Mouse (Mus musculus) liver (tissue): ENCODE results near the gene Ddhd1.
"Not testable (repeated sequence)": the region's sequence is repeated elsewhere in the genome, so short reads cannot be mapped to it uniquely, and the experiment has no call there.

ENCODE experiments used
- DNase-seq: peaks from one replicate; pipeline ENCODE4 v3.0.0-alpha.2; 2020; ENCODE audit warnings: mixed read lengths

Ddhd1 gene

GRCm38 (mm10) chr14:45644202-45644601 is 13.7 kb downstream of the Ddhd1 start:
- no peak for DNase-seq

GRCm38 (mm10) chr14:45643461-45643860 is 14.5 kb downstream of the Ddhd1 start:
- DNase-seq = no peak

DNA sequence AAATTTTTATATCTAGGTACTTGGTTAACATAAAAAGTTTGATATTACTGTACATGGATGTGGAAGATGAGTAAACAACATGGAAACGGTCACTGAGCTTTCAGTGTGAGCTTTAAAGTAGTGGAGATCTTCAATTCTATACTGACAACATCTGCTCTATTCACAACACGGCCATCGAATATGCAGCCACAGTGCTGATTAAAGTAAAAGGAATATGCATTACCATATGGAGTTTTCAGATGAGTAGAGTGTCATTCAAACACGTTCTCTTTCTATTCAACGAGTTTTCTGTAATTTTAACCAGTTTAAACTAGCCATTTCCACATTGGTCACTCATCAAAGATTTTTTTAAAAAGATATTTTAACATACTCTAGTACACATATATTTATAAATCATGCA is 15.1 kb downstream of the Ddhd1 start:
- no peak for DNase-seq

GRCm38 (mm10) chr14:45642217-45642616 is 15.7 kb downstream of the Ddhd1 start:
- DNase-seq = no peak

DNA sequence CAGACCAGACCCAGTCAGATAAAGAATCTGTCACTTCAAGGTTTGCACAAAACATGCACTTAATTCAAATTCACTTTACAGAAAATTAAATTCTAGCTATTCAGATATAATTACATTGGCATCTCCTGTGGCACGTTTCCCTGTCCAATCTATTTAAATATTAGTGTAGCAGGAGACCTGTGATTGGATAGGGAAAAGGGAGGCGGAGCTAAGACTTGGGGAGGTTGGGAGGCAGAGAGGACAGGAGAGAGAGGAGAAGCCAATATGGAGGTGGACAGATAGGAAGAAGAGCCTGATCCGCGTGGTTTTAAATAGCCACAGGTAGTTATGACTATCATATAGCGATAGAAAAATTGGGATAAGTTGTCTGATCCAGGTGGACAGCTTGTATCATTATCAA is 19.2 kb downstream of the Ddhd1 start:
- DNase-seq = no peak

DNA sequence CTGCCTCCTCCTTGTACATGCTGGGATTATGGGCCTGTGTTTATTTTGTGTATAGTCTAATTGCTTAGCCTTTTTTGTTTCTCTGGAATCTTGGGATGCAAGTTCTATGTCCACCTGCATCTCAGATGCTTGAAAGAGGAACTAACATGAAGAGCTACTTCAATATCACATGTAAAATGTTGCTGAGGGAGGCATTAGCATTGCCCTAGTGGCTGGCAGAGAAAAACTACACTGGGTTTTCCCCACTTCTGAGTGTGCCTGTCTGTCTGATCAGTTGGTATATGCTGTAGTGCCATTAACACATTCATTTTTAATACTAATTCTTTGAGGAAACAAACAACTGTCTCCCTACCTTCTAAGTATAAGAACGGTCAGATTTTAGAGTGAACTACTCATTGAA is 22.4 kb downstream of the Ddhd1 start:
- no peak for DNase-seq

- DNase-seq = no peak
These were observed 25.0 kb downstream of the Ddhd1 start for GRCm38 (mm10) chr14:45632756-45633537.

DNA sequence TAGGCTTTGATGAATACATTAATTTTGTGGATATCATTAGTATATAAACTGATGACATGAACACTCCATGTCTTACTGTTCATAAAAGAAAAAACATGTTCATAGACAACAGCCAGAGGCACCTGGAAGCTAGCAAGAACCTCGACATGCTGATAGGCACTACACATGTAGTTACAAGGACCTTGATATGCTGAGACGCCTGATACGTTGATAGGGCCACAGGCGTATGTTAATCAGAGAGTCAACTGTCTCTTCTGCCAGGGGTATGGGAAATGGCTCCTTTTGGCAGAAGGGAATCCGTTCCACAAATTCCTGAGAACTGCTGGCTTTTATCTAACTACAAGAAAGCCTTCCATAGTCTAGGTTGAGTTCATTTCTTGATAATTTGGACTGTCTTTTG is 27.4 kb downstream of the Ddhd1 start:
- no peak for DNase-seq

DNA sequence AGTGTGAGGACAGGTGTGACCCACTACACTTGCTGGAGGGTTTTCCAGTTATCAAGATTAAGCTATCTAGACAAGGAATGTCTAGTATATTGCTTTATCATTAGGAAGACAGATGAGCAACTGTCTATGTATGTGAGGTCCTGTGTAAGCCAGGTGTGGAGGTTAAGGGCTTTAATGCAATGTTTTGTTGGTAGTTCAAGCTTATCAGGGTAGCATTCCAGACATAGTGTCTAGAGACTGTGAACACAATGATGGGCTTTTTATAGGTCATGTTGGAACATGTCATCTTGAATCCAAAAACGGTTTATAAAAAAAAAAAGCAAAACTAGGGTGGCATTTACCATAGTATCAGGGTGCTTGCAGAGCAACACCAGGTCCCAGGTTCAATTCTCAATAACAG is 28.0 kb downstream of the Ddhd1 start:
- no peak for DNase-seq

DNA sequence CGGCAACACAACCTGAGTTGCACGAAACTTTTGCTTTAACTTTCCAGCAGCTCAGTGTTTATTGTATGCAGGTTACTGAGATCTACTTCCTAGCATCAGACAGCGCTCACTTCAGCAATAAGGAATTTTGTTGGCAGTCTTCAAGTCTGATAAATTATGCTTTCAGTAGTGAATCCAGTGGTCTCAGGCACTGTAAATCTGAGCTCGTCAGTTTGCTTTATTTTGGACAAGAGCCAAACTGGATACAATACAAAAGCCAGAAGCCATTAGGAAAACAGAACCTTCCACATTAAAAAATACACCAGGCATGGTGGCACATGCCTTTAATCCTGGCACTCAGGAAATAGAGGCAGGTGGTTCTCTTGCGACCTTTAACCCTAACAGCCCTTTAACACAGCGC is 39.6 kb downstream of the Ddhd1 start:
- no peak for DNase-seq

DNA sequence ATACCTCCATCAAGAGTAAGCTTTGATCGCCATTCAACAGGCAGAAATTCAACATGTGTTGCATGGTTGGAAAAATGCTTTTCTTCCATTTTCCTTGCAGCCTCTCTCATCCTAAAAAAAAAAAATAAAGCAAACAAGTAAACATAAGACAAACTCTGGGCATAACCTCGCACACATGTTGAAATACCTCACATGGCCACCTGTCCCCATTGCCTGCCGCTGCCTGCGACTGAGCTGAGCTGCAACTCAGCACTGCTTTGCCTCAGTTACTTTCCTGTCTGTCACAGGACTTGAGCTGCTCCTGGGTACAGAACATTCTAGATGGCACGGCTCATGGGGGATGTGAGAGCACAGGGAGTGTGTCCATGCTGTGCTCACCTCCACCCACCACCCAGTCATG is 41.4 kb downstream of the Ddhd1 start:
- no peak for DNase-seq

- DNase-seq = no peak
These were observed 42.2 kb downstream of the Ddhd1 start for GRCm38 (mm10) chr14:45615776-45616175.

- DNase-seq = no peak
These were observed 43.1 kb downstream of the Ddhd1 start for GRCm38 (mm10) chr14:45614822-45615221.

GRCm38 (mm10) chr14:45614406-45614805 is 43.5 kb downstream of the Ddhd1 start:
- DNase-seq = no peak

- DNase-seq = no peak
These were observed 46.3 kb downstream of the Ddhd1 start for GRCm38 (mm10) chr14:45611654-45612053.

- DNase-seq = no peak
These were observed 55.9 kb downstream of the Ddhd1 start for GRCm38 (mm10) chr14:45602002-45602401.

GRCm38 (mm10) chr14:45600587-45600986 is 57.4 kb downstream of the Ddhd1 start:
- DNase-seq = no peak

GRCm38 (mm10) chr14:45597855-45598254 is 60.1 kb downstream of the Ddhd1 start:
- no peak for DNase-seq

DNA sequence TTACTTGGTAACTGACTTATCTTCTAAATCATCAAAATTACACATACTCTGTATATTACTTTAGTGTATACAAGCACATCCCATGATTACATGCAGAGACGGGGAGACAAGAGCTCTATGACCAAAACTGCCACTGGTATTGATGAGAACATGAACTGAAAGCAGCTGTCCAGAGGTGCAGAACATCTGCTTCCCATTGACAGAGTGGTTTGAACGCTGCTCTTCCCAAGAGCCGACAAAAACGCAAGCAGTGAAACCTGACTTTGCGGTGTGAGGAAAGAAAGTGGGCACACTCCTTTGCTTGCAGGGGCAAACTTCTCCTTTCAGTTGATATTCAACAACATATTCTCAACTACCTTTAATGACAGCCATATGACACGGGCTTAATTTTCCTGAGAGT is 64.7 kb downstream of the Ddhd1 start:
- DNase-seq = no peak

DNA sequence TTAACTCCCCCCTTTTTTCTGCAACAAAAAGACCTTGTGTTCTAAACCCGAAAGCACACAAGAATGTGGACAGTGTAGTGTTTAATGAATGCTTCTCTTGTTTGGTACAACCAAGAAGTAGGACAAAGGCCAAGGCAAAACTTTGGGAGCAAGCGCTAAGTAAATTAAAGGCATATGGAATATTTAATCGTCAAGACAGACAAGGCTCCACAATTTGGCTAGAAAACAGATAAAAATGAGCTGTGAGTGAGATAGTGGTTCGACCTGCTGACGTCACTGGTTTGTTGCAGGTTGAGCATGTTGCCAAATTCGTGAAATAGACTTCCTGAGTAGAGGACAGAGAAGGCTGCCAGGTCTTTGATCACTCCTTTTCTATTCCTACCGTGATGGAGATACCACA is 69.5 kb downstream of the Ddhd1 start:
- DNase-seq = no peak

DNA sequence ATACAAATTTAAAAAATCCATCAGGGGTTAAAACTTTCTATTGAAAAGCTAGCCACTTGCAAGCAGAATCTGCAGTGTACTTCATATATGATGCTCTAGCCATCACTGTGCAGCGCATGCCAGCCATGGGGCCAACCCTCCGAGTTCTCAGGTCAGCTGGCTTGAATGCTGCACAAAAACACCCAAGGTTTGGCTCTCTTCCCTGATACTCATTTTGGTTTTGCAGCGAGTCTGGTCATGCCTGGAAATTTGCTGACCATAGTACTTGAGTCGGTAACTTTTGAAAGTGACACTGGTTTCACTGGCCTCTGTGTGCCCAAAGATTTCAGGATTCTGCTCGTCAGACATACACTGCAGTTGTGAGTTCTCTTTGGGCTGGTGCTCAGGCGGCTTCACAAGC is 70.4 kb downstream of the Ddhd1 start:
- no peak for DNase-seq

DNA sequence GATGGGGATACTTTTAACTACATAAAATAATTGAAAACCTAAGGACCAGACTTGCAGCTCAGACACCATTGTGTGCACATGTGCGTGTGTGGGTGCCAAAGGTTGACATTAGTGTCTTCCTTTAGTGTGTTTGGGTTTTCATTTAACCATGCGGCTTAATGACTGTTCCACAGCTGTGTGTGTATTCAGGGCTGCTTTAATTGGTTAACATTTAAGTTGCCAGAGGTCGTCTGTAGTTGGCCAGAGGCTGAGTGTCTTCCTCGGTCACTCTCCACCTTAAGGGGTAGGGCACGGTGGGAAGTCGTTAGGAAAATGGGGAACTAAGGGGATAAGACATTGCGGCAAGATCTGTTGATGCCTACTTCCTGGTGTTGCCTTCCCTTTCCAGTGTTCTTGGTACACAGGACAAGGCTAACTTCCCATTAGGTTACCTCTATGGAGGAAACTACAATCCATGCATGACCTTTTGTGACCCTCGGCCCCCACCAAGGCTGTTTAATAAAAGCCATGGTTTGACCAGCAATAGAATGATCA is 74.4 kb downstream of the Ddhd1 start:
- no peak for DNase-seq

DNA sequence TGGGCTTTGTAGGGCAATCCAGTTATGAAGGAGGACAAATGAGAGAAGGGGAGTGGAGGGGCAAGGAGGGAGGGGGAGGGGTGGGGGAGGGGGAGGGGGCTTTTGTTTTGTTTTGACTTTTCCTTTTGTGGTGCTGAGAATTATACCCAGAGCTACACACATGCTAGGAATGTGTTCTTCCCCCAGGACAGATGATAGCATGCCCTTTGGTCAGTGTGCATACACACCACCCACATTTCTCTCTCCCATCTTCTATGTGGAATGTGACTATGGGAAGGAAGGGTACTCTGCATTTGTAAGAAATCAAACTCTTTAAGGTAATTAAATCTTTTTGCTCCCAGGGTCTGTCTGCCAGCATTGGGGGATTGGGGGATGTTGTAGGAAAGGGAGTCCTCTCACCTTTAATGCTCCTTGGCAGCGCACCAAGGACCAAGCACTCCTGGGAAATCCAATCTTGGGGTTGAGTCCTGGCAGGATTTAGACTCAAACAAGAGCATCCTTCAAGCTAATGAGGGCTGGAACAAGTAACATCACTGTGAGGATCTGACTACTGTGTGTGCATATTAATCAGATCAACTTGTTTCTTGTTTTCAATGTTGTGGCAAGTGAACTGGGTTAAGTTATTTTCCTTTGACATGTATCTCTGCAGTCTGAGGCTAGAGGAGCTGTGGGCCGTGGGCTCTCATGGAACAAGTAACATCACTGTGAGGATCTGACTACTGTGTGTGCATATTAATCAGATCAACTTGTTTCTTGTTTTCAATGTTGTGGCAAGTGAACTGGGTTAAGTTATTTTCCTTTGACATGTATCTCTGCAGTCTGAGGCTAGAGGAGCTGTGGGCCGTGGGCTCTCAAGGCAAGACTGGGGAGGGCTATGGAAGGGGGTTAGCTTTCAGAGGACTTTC is 76.8 kb downstream of the Ddhd1 start:
- not testable (repeated sequence) for DNase-seq
